Mouse (Mus musculus) megakaryocyte progenitor cell, adult 5-6 weeks (primary cell): ENCODE data around the gene Bloc1s4. TPM values are rescaled to one million over a fixed set of nuclear protein-coding genes. Genes with fewer than 3 reads are reported as not detected.

Experiments
- ATAC-seq: replicated peaks from 2 replicates; pipeline ENCODE4 v1.8.0; 2016; ENCODE audit warnings: mild to moderate bottlenecking, moderate TSS enrichment, inconsistent platforms; ENCODE audit not compliant: poor library complexity
- total RNA-seq, 2 experiments: library from RNA; stranded (forward) in 1 of 2; stranded (reverse) in 1 of 2; fragments of 157-497, 149-512 nt in 1 of 2; fragments of 200-1000 nt in 1 of 2; gene quantifications; 2 replicates each; pipeline versions ENCODE4 v1.2.3 to v1.2.4; 2015 to 2017

Bloc1s4 gene
- total RNA-seq, 2 experiments from 2014 or later: 10.0 to 13.7 TPM

DNA sequence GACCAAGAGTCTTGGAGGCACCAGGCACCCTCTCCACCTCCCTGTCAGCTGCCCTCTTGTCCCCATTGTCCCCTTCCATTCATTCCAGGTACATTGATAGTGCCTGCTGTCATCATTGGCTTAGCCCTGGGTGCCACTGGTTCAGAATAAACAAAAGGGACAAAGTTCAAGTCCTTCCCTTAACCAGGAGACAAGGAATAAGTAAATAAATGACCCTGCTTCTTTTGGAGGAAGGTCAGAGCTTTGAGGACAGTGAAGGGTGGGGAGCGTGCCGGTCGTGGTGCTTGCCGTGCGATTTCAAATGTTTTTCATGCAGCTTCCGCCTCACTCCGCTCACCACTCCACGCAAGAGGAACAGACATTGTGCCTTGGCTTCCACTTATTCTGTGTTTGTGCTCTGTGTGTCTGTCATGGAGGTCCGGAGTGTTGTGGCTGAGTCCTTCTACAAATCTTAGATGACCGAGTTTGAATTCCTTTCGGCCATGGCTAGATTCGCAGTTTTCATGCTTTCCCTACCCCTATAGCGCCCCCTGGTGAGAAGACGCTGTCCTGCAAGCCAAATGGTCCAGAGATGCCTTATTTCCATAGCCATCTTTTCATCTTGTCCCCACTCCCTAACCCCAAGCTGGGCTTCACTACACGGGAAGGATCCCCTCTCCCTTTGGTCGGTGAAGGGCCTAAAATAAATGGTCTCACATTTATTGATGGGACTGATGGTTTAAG, 6.2 kb downstream of the Bloc1s4 start:
- peak; percentile 77 for ATAC-seq

DNA sequence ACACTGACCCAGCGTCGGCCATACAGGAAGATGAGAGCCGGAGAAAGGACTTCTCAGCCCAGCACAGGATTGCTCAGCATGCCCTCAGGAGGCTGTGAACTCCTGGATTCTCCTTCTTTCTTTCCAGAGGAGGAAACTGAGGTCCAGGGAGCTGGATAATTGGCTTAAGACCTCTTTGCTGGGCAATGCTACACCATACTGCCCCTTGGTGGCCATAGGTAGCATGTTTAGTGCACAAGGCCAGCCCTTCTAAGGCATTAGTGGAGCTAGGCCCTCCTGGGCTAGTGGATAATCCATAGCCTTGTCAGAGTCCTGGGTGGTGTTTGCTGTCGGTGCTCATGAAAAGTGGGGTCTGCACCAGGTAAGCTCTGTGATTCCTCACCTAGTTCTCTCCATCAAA, 8.6 kb downstream of the Bloc1s4 start:
- peak; percentile 47; the same call in 1 of the 2 replicates for ATAC-seq

DNA sequence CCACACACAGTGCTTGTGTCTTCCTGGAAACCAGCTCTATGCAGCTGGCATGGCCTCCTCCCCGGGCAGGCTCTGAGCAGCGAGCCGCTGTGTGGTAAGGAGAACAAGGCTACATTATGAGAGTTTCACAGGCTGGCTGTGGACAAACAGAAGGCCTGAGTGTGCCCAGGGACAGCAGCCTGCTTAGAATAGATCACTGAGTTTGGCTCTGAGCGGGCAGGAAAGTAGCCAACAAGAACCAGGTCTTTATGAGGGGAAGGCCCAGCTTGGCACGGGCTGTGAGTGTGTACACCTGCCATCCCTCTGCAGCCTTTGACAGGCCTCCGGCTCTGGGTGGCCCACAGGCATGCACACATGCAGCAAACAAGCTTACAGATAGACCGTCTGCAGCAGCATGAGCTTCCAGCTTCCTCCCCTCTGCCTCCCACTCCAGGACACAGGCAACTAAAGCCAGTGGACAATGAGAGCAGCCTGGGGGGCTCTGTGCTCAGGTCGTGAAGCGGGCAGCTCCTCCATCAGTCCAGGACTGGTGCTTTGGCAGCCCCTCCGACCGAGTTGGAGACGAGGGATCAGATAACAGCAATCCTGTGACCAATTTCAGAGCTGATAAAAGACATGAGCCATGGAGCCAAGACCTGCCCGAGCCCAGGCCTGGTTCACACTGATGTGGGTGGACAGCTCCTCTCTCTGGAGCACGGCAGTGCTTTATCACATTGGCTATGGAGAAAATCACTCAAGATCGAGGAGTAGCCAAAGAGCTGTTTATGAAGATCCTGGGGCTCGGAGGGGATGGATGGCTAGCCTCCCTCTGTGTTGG, 9.4 kb downstream of the Bloc1s4 start:
- no peak for ATAC-seq

DNA sequence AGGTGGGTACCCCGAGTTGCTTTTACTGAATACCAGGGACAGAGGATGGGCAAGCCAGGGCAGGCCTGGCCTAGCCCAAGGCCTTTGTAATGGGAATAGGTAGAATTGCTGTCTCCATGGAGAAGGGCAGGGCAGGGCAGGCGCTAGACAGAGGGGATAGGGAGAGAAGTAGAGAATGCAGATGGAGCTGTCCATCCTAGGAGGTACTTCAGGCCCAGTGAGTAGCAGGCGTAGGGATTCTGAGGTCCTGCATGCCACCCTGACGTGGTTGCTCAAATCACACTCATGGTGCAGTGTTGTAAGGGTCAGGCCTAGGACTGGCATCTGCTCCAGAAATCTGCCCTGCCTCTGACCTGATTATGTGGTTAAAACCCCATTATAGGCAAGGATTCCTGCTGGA, 10.7 kb downstream of the Bloc1s4 start:
- no peak for ATAC-seq

DNA sequence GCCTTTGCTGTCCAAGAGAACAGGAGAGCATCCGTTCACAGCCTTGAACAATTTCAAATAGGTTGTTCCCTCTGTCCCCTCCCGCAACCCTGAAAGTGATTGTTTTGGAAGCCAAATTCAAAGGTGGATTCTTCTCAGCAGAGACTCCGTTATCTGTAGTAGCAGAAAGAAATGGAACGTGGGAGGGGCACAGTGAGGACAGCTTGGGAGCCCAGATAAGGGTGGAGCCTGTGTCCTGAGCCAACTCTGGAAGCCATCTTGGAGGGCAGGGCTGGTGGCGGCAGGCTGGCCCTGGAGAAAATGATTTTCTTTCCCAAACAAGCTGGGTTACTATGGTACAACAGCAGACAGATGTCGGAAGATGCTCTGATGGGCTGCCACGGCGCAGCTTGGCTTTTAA, 12.4 kb downstream of the Bloc1s4 start:
- peak; percentile 97 for ATAC-seq

DNA sequence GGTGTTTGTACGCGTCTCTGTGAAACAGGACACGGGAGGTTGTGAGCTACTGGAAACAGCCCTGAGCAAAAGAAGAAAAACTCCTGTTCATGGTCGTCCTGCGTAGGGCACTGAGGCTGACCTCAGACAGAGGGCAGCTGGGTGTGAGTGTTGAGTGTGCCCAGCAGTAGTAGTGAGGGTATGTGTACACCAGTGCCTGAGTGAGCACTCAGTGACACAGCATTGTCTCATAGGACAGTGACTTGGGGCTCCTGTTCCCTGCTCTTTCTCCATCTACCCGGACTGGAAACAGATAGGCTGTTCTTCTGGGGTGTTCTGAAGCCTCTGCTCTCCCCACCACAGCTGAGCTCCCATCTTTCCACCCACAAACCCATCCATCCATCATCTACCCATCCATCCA, 13.3 kb downstream of the Bloc1s4 start:
- no peak for ATAC-seq

DNA sequence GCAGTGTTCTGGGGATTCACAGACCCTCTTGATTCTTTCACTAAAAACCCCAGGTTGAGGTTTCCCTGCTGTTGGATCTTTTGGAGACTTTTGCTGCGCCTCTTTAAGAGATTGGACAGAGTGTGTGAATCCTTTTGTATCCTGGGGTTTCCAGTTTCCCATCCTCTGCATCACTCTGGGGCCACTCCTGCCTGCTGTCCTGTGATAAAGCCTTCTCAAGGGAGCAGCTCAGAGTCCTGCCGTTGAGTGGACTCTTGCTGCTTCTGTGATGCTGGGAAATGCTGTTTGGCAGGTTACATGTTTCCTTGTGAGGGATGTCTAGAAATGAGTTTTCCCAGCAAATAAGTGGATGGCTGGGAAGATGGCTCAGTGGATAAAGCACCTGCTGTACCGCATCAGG, 15.0 kb downstream of the Bloc1s4 start:
- ATAC-seq: no peak

DNA sequence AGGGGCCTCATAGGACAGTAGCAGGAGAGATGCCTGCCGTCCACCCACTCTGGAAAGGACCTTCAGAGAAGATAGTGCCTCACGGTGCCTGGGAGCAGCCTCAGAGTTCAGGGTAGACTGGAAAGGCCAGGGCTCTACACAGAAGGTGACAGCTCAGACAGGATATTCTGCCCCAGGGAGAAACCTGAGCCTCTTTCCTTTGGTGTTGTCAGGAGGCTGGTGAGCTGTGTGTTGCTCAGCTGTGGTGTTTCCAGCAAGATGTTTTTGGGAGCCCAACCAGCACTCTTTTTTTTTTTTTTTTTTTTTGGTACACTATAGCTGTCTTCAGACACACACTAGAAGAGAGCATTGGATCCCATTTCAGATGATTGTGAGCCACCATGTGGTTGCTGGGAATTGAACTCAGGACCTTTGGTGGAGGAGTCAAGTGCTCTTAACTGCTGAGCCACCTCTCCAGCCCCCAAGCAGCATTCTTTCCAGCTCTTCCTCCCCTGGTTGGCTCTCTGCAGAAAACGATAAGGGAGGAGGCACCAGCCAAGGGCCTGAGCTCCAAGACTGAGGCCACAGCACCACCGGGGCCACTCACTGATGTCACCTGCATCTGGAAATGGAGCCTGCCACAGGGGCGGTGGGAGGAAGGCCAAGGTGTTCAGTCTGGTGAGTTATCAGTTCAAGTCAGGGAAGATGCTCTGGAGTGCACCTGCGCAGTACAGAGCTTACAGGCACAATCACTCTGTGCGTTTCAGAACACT, 16.4 kb downstream of the Bloc1s4 start:
- no peak for ATAC-seq

DNA sequence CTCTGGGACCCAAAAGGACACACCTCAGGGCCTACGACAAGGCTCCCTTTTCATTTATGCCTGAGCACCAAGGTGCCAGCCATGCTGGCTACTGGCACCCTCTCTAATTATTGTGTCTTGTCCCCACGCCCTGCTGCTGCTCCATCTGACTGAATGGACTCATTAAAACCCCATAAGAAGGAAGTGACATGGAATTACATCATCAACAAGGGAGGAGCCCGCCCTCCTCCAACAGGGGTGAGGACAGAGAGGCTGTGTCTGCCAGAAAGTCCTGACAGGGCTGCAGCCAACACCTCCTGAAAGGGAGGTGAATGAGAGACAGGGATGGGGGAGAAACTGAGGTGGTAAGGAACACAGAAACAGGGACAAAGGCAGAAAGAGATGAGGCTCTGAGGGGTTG, 17.8 kb downstream of the Bloc1s4 start:
- ATAC-seq: peak; percentile 64

DNA sequence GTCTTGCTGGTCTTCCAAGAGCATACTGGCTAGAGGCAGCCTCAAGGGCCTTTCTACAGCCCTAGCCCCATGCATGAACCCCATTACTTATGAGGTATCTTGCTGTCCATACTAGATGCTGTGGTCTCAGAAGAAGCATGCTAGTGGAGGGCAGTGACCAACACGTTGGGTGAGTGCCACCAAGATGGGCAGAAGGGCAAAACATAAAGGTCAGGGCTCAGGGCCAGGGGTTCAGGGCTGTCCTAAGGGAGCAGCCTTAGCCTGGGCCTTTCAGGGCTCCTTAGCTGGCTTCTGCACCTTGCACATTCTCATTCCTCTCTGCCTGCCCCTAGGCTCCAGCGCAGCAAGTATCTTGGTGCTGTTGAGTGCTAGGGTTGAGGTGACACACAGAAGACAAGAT, 18.5 kb downstream of the Bloc1s4 start:
- no peak for ATAC-seq

DNA sequence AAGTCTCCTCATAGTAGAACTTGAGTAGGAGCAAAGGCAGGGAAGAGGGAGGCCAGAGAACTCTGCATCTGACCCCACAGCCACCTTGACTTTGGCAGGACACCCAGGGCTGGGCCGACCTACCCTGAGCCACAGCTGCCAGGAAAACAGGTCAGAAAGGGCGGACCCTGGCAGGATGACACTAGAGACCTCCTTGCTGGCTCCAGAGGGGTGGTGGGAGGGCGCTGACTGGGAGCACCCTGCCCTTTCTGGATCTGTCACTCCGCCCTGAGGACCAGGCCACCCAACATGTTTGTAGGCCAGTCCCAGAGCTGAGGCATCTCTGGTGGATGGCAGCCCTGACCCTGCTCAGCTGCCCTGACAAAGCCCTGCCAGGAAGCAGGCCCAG, 19.4 kb downstream of the Bloc1s4 start:
- no peak for ATAC-seq

DNA sequence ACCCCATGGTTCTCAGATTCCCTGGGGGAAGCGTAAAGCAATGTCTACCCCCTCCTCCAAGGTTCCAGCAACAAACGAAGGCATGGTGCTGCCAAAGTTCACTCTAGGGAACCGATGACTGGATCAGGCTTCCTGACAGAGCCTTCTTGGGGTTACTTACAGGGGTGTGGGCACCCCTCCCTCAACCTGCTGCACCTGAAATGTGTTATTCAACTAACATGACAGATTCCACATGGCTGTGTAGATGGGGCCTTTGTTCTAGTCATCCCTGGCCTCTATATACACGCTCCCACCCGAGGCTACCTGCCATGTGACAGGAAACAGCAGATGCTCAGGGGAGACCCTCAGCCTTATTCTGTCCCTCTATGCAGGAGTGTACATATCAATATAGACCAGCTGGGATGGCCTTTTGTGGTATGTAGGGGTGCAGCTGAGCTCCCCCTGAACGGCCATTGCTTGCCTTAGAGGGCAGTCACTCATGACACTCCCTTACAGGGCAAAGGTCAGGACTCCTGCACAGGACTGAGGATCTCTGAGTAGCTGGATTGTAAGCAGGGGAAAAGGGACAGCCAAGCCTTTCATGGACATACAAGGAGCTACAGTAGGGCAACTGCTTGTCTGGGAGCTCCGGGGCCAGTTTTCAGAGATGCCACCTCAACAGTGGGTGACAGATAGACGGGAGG, 19.9 kb downstream of the Bloc1s4 start:
- ATAC-seq: no peak

DNA sequence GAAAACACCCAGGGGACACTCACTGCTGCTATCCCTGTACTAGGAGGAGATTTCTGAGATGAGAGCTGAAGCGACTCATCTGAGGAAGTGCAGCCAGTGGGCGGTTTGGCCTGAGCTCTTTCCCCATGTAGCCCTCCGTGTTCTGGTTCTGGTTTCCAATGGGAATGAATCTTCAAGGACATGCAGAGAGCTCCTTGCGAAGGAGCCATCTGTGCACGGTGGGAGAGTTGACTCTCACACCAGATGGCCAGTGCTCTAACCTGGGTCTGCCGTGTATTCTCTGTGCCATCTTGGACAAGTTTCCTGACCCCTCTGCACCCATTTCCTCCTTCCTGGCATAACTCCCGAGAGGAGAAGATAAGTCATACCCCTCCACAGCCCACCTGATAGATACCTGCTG, 20.7 kb downstream of the Bloc1s4 start:
- no peak for ATAC-seq

DNA sequence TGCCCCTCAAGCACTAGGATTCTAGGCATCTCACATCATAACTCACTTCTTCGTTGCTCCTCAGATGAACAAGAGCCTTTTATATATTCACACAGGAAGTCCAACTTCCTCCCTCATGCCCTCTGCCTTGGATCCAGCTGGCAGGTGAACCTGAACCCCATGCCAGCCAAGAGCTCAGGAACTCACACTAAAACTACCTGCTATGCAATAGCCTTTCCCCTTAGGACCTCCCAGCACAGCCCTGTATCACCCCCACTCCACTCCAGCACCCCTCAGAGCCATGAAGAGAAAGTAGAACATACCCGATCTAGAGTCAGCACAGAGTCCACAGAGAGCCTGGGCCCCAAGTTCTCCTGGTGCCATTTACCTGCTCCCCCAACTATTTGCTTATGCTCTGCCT, 21.3 kb downstream of the Bloc1s4 start:
- ATAC-seq: no peak

DNA sequence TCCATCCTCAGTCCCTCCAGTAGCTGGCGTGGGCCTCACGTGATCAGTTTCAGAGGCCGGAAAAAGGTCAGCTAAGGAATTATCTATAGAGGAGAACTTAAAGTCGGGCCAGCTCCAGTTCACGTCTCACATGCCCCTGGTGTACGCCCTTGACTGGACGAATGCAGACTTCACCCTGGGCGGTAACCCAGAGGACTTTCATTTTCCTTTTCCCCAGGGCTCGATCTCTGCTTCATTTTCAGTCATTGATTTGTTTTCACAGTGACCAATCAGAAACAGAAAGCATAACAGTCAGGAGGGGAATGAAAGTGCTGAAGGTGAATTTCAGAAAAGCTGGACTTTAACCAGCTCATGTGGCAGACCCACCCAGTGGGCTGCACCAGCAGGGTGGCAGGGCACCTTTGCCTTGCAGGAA, 22.1 kb downstream of the Bloc1s4 start:
- peak; percentile 55; the same call in 1 of the 2 replicates for ATAC-seq

DNA sequence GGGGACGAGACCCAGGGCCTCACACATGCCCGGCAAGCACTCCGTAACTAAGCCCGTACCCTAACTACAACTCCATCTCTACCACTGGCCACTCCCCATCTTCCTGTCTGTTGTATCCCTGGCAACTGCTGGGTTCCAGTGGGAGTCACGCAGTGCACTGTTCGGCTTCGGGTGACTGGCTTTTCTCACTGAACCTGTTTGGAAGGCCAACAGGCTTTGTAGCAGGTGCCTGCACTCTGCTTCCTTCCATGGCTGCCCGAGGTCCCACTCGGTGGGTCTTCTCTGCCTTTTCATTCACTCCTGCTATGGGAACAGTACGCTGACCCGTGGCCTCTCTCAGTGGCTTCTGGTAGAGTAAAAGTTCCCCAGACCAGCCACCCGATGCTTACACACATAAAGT, 22.6 kb downstream of the Bloc1s4 start:
- ATAC-seq: no peak

DNA sequence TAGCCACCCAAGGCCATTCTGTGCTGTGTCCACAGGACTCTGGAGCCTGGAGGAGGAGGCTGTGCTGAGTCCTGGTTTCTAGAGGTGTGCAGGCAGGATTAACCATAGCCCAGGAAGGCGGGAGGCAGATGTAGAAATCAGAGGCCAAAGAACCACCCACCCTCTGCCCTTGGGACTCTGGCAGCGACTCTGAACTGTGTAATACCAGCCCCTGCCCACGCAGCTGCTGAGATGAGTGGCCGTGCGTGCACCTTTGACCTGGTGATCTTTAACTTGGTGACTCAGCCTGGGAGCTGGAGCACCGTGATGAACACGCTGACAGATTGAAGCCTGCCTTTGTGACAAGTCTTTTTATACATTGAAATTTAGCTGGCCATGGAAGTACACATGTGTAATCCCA, 24.2 kb downstream of the Bloc1s4 start:
- no peak for ATAC-seq

DNA sequence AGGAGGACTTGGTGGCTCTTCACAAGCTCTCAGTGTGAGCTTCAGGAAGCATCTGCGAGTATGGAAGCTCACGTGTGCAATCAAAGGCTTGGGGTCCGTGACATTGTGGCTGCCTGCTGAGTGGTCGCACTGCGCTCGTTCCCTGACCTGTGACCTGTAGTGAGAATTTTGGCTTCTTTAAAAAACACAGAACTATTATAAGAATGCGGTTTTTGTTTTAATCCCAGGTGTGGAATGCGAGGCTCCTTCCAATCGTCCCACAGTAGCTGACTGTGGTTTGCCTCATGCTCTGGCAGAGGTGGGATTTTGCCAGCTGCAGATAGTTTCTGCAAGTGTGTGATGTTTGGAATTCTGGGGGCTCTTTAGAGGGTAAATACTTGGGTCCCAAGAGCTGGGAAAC, 25.1 kb downstream of the Bloc1s4 start:
- ATAC-seq: no peak

DNA sequence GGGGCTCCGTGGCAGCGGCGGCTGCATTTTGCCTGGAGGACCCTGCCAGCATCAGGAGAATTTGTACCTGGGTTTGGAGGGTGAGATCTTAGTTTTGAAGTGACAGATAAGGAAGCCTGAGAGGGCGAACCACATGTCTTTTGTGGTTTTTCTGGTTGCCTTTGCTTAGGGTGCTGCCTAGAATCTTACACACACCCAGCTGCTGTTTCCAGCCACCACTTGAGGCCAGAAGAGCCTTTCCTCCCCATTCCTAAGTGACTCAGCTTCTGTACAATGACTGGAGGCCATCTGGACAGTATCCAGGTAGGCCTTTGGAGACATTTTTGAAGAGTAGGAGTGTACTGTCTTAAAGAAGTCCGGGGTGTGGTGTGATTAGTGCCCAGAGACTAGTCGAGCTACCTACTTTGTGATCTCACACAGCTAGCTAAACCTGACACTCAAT, 26.0 kb downstream of the Bloc1s4 start:
- peak; percentile 45 for ATAC-seq

DNA sequence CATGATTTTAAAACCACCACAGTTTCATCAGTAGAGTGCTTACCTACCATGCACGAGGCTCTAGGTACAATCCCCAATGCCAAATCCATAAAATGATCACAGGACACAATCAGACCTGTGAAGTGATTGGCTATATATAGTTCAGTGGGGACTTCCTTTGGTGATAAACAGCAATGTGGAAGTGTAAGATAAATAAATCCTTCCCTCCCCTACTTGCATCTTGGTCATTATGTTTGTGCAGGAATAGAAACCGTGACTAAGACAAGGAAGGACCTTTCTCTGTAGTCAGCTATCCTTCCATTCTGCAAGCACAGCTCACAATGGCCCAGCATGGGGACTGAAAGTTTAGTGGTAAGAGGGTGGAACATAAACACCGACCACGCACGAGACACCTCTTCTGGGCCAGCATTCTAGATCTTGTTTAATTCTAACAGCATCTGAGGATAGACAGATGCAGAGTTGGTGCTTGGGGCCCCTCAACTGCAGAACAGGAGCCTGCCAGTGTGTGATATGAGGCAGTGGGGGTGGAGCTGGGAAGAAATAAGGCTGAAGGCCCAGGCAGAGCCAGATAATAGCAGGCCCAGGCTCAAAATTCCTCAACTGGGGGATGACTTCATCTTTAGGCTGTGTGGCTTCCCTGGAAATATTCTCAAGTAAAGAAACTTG, 27.6 kb downstream of the Bloc1s4 start:
- ATAC-seq: peak; percentile 82

DNA sequence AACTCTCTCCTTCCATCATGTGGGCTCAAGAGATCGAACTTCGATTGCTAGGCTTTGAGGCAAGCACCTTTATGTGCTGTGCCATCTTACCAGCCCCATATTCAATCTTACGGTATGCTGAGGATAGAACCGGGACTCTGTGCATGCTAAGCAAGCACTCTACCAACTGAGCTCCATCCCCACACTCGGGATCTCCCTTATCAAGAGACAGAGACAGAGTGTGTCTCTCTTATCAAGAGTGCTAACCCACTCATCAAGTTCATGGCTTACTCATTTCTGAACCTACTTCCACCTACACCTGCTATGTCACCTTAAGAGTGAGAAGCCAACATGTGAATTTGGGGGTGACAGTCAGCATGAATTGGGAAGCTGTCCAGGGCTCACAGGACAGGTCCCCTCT, 28.2 kb downstream of the Bloc1s4 start:
- no peak for ATAC-seq
